Mouse (Mus musculus) olfactory bulb, adult 2 months (tissue): ENCODE results near the gene Nprl3. TPM values are rescaled to one million over a fixed set of nuclear protein-coding genes. Genes with fewer than 3 reads are reported as not detected.
A peak's percentile ranks its signal among the peaks of the same experiment; 100 is the strongest.
"Not testable (repeated sequence)": the region's sequence is repeated elsewhere in the genome, so short reads cannot be mapped to it uniquely, and the experiment has no call there.

ENCODE experiments used
- H3K27ac ChIP-seq: fragments of 200-500 bp; 2 replicates; pipeline ENCODE4 v1.5.1; 2012; ENCODE audit warnings: low read depth, low read length; ENCODE audit not compliant: insufficient read depth
- H3K4me1 ChIP-seq: fragments of 200-500 bp; 2 replicates; pipeline ENCODE4 v1.6.1; 2012; ENCODE audit warnings: low read length; ENCODE audit not compliant: control insufficient read depth, insufficient read depth
- H3K4me3 ChIP-seq: fragments of 200-500 bp; 2 replicates; pipeline ENCODE4 v1.5.1; 2012; ENCODE audit warnings: mild to moderate bottlenecking, low read depth, low read length, moderate library complexity; ENCODE audit not compliant: insufficient read depth
- CTCF ChIP-seq: fragments of 200-500 bp; IDR thresholded peaks from 2 replicates; pipeline ENCODE4 v1.5.1; 2012; ENCODE audit warnings: low read depth, mild to moderate bottlenecking, low read length, moderate library complexity; ENCODE audit not compliant: insufficient read depth
- POLR2A ChIP-seq: fragments of 200-500 bp; IDR thresholded peaks from 2 replicates; pipeline ENCODE4 v1.6.1; 2012; ENCODE audit warnings: mild to moderate bottlenecking, low read depth, low read length, moderate library complexity; ENCODE audit not compliant: insufficient read depth
- WGBS: fragments of 180-500 bp; shearing (Covaris S2); methylation state at CpG from one replicate; pipeline ENCODE4 v1.1.7; 2018; 5-methylcytosine and 5-hydroxymethylcytosine counted together
- polyA plus RNA-seq: library from polyadenylated mRNA; stranded (reverse); fragments of >200 nt; gene quantifications from 2 replicates; pipeline ENCODE4 v1.2.4, GENCODE M21; 2012; ENCODE audit warnings: low replicate concordance; ENCODE audit not compliant: missing spikeins, insufficient read depth, insufficient read length

Nprl3 gene
- polyA plus RNA-seq, 1 experiment, result not detected

GRCm38 (mm10) chr11:32286695-32287492, 19.4 kb upstream of the Nprl3 start, which contains the start of gene Hbq1b:
Hbq1b (plus strand) TSS chr11:32286965.
- H3K27ac ChIP-seq, H3K4me1 ChIP-seq: not testable (repeated sequence)
- TF ChIP-seq CTCF, result peak; percentile 59
- peak within 1 kb of the TSS; percentile 30 for H3K4me3 ChIP-seq
- 16% methylated on average over 32 of the region's 33 CpGs for WGBS

- H3K27ac ChIP-seq, H3K4me1 ChIP-seq, H3K4me3 ChIP-seq: not testable (repeated sequence)
These were observed 18.4 kb upstream of the Nprl3 start for GRCm38 (mm10) chr11:32285887-32286286.

GRCm38 (mm10) chr11:32285031-32285775, 17.7 kb upstream of the Nprl3 start:
- Histone ChIP-seq H3K4me1 (no peaks in the 10 kb centered on the region), H3K4me3 (no peak overlapping the region), H3K27ac (no peak overlapping the region)
- WGBS, result 83% methylated on average over 7 of the region's 7 CpGs
- TF ChIP-seq CTCF (no peak), POLR2A (no peak)

GRCm38 (mm10) chr11:32284582-32284981, 17.1 kb upstream of the Nprl3 start:
- whole genome bisulfite sequencing, result 67% methylated on average over 2 of the region's 2 CpGs
- H3K4me1 ChIP-seq, H3K4me3 ChIP-seq, H3K27ac ChIP-seq: not testable (repeated sequence)

GRCm38 (mm10) chr11:32283091-32283777, 15.7 kb upstream of the Nprl3 start, which contains the start of gene Hba-a1:
Hba-a1 (plus strand) TSS chr11:32283511.
- H3K4me1 ChIP-seq, H3K4me3 ChIP-seq, H3K27ac ChIP-seq: not testable (repeated sequence)
- 64% methylated on average over 1 of the region's 5 CpGs for WGBS

- Histone ChIP-seq H3K27ac (no peak overlapping the region), H3K4me1 (no peaks in the 10 kb centered on the region), H3K4me3 (no peak overlapping the region)
- TF ChIP-seq POLR2A (no peak), CTCF (no peak)
- WGBS, result 86% methylated on average over 1 of the region's 1 CpGs
These were observed 14.1 kb upstream of the Nprl3 start for GRCm38 (mm10) chr11:32281416-32282144.

- TF ChIP-seq CTCF (no peak), POLR2A (no peak)
- no peak overlapping the region for H3K27ac ChIP-seq
- WGBS, result 81% methylated on average over 2 of the region's 2 CpGs
- no peaks in the 10 kb centered on the region for H3K4me1 ChIP-seq
- H3K4me3 ChIP-seq, result no peak overlapping the region
These were observed 13.1 kb upstream of the Nprl3 start for GRCm38 (mm10) chr11:32280646-32281045.

- H3K4me3 ChIP-seq, result no peak overlapping the region
- H3K4me1 ChIP-seq, result no peaks in the 10 kb centered on the region
- TF ChIP-seq CTCF, result no peak
- TF ChIP-seq POLR2A, result no peak
- WGBS, result 85% methylated on average over 12 of the region's 12 CpGs
- H3K27ac ChIP-seq, result no peak overlapping the region
These were observed 11.0 kb upstream of the Nprl3 start for GRCm38 (mm10) chr11:32278458-32278957.
